ENCODE assay signal across 16 mouse cellular contexts in genomic region chr2:104178251-104178650, GRCm38 (mm10). TPM values are rescaled to one million over a fixed set of nuclear protein-coding genes. Genes with fewer than 3 reads are reported as not detected.
DNase-seq lines count a peak whose midpoint lies in the region; ATAC-seq lines count a peak whose summit lies in the region.
"Had no signal": no experiment of that assay in that cellular context is flagged by ENCODE, and none has a peak within 500 bp of the region (broad histone marks: within the 10 kb centered on the region; RNA-seq: fewer than 3 reads in every experiment).

No protein-coding gene starts in this region.

- ATAC-seq in frontal cortex, adult (ENCODE audit: low TSS enrichment): peak; percentile 43
- ATAC-seq: forebrain, embryonic 16.5 days; intestine, postnatal 0 days had no signal

- no peak for DNase-seq in frontal cortex, postnatal 25 days (ENCODE audit: low spot score in 2 of 2)
- DNase-seq in right cerebral cortex, adult 18-20 months: peak; percentile 45
- no peak for DNase-seq in right cerebral cortex, postnatal 10 days (ENCODE audit: low spot score in 2 of 2)
- peak; percentile 43 to 48 for DNase-seq in adrenal gland, postnatal 36 days
- no peak for DNase-seq in cerebellum, adult 8-10 months
- no peak for DNase-seq in thymus, postnatal 36 days
- DNase-seq: cerebellum, adult 9-10 months; gastrocnemius, postnatal 10 days; heart, adult 18-20 months; kidney, postnatal 10 days; lung, adult 18-20 months; thymus, postnatal 14 days had no signal

RNA-seq across cellular contexts. Expression of gene A930018P22Rik, which starts 55.7 kb away (rescaled TPM):
- 1 to 10 TPM; 1.1 to 2.1 TPM for total RNA-seq in adrenal gland, postnatal 36 days (2021)
- total RNA-seq: left cerebral cortex, adult 18-20 months had no signal

Comparison
In these comparisons a context has a peak if more than half of its experiments do, and no peak if none do; other contexts are left out.
1. DNase-seq: peak in right cerebral cortex, adult 18-20 months (single experiment) and adrenal gland, postnatal 36 days (2 of 2); none in frontal cortex, postnatal 25 days (0 of 2), right cerebral cortex, postnatal 10 days (0 of 2), cerebellum, adult 8-10 months (single experiment) and thymus, postnatal 36 days (0 of 2).